Mouse (Mus musculus) stomach, postnatal 0 days (tissue): ENCODE data around the gene Eps8.

ENCODE experiments used
- CTCF ChIP-seq: IDR thresholded peaks from 2 replicates; pipeline ENCODE4 v1.5.1; 2016; ENCODE audit warnings: antibody characterized with exemption, low read depth, mild to moderate bottlenecking, moderate library complexity
- EP300 ChIP-seq: optimal IDR thresholded peaks from 2 replicates; pipeline ENCODE3; 2016; ENCODE audit warnings: antibody characterized with exemption

DNA sequence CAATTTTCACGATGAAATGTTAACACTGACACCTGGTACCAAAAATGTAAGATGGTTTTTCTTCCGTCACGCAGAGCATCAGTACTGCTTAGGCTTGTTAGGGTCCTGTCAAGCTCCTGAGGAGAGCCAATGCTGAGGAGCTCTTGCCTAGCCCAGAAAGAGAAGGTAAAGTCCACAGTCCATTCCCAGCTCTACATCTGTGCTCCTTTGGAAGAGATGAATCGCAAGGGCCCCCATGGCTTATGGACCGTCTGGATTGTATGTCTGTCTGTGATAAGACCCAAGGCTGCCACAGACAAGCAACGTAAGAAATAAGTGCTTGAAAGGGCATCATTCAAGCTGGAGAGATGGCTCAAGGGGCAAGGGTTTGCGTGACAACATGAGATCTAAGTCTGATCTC, 48.1 kb downstream of the Eps8 start:
- no peak for TF ChIP-seq CTCF
- no peak for TF ChIP-seq EP300
